Mouse (Mus musculus) mouse trophoblast stem cell (cell line): ENCODE measurements around the gene Mfsd4a.

Source experiments
- in situ Hi-C, 2 experiments: fragments of 300-500 bp; cut with MseI, MboI; formaldehyde crosslinking; loops; 2 replicates in 1 of 2; 3 replicates in 1 of 2; pipeline ENCODE4 v1.15.1; 2025

The Mfsd4a gene

GRCm38 (mm10) chr1:132067261-132068255, at the start of gene Mfsd4a:
TSS of gene Mfsd4a (minus strand) at chr1:132068062.
- in situ Hi-C loops = no loop called here

- in situ Hi-C loops = loop anchor here in 1 of 2 experiments (5.0 kb wide), 1 partner anchor 119 kb away; no protein-coding TSS in a partner anchor
Measured at GRCm38 (mm10) chr1:132116606-132117005, 48.7 kb upstream of the Mfsd4a start.

- in situ Hi-C loops = no loop called here
Measured at GRCm38 (mm10) chr1:132113098-132113497, 45.2 kb upstream of the Mfsd4a start.

DNA sequence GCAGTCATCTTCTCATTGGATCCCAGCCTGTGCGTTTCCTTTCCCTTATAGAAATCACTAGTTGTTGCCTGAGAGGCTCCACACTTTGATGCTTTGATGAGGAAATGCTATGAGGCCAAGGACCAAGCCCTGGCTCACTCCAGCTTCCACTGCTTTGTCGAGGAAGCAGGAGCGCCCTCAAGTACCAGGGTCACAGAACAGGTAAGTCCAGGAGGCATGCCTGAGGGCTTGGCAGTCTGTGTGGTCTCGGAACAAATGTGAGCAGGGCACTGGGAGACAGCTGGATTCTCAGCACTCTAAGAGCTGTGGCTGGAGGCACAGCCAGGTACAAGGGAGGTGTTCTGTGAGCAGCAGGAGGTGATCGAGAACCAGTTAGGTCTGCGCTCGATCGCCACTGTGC, 44.6 kb upstream of the Mfsd4a start:
- in situ Hi-C loops = no loop called here

GRCm38 (mm10) chr1:132111411-132111810, 43.5 kb upstream of the Mfsd4a start:
- in situ Hi-C loops = no loop called here

DNA sequence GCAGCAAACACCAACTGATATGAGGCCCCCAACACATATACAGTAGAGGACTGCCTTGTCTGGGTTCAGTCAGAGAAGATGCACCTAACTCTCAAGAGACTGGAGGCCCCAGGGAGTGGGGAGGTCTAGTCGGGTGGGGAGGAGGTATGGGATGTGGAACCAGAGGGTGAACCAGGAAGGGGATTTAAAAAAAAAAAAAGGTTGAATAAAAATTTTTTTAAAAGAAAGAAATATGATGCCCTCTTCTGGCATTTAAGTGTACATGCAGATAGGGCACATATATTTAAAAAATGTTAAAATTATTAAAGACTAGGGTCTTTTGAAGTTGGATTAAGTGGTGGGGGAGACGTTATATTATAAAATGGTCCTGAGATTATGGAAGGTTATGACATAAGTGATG, 41.5 kb upstream of the Mfsd4a start:
- in situ Hi-C loops = no loop called here

DNA sequence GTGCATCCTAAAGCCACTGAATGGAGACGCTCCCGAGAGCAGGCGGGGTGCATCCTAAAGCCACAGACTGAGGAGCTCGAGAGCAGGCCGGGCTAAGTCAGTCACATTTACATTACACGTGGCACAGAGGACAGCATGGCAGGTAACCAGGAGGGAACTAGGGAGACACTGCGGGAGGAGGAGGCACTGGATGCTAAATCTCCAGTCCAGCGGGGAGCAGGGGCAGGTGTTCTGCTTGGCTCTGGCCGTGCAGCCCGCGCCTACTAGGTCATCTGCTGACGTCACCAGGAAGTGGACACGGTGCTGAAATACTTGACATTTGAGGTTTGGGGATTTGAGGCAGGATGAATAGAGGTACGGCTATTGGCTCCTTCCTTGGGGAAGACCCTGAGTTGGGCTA, 36.5 kb upstream of the Mfsd4a start:
- in situ Hi-C loops = loop anchor here in 1 of 2 experiments (5.0 kb wide), 1 partner anchor 107 kb away; no protein-coding TSS in a partner anchor

- in situ Hi-C loops = loop anchor here in 1 of 2 experiments (5.0 kb wide), 1 partner anchor 105 kb away; no protein-coding TSS in a partner anchor
Measured at GRCm38 (mm10) chr1:132101953-132102697, 34.3 kb upstream of the Mfsd4a start.

DNA sequence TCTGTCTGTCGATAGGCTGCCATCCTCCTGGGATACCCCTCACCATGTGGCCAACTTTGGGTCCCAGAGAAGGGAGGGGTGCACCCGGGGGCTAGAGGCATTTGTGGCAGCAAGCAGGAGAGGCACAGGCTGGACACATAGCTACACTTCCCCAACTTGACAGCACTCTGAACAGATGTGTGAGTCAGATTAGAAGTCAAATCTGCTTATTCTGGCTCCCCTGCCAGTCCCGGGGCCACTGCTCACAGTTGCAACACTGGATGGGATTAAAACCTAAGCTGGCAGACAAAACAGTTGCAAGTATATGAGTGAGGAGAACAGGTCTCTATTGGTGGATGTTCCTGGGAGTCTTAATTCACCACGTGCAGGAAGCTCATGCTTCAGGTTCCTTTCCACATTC, 31.9 kb upstream of the Mfsd4a start:
- in situ Hi-C loops = loop anchor here in 1 of 2 experiments (5.0 kb wide), 1 partner anchor 102 kb away; no protein-coding TSS in a partner anchor

DNA sequence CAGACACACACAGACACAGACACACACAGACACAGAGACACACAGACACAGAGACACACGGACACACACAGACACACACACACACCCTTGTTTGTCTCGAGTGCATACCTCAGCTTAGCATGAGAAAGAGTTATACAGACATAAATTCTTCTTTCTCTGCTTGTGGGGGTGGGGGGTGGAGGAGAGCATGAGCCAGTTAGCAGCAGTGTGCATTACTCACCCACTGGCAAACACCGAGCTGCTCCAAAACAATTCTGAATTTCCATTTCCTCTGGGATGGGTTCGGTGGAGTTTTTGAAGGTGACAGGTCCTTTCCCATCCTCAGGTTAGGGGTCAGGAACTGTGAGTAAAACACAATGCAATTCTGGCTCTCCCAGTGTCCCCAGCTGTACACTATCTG, 31.2 kb upstream of the Mfsd4a start:
- in situ Hi-C loops = no loop called here

DNA sequence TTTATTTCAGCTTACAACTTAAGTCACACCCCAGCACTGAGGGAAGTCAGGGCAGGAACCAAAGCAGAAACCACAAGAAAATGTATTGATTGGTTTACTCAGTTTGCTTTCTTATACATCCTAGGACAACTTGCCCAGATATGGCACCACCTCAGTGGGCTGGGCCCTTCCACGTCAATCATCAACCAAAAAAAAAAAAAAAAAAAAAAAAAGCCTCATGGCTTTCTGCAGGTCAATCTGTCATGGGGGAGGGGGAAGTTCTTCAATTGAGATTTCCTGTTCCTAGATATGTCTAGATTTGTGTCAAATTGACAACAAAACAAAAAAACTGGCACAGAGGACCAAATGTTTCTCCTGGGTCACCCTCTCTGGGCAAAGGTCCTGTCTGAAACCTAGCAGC, 30.2 kb upstream of the Mfsd4a start:
- in situ Hi-C loops = no loop called here

GRCm38 (mm10) chr1:132095356-132096004, 27.6 kb upstream of the Mfsd4a start:
- in situ Hi-C loops = no loop called here

- in situ Hi-C loops = no loop called here
Measured at GRCm38 (mm10) chr1:132093269-132093668, 25.4 kb upstream of the Mfsd4a start.

DNA sequence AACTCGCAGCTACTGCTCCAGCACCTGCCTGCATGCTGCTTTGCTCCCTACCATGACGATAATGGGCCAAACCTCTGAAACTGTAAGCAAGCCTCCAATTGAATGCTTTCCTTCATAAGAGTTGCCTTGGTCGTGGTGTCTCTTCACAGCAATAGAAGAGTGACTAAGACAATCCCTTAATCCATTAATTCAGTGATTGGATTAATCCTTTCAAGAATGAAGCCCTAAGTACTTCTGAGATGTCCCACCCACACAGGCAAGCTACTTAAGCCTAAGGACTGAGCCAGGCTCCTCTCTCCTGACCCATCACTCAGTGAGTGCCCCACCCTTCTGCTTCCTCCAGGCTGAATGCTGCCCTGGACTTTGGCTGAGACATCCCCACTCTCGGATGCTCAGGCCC, 22.4 kb upstream of the Mfsd4a start:
- in situ Hi-C loops = no loop called here

GRCm38 (mm10) chr1:132089767-132090166, 21.9 kb upstream of the Mfsd4a start:
- in situ Hi-C loops = no loop called here

DNA sequence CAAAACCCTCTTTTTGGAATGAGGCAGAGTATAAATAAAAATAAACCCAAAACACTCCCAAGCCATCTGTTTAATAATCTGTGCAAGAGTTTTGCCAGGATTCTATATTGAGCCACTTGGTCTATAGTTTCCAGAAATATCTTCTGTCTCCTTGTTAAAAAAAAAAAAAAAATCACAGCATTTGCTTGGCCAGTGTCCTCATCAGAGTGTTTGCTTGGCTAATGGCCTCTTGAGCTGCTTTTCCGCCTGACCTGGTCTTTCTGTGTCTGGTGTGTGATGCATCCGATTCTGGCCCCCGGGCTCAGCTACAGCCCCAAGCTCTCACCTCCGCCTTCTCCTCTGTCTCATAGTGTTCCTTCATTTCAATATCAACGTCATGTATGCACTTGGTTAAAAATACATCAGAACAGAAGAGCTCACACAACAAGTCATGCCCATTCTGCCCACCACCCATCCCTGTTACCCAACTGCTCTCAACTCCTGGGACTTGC, 20.4 kb upstream of the Mfsd4a start:
- in situ Hi-C loops = no loop called here

GRCm38 (mm10) chr1:132085181-132086049, 17.6 kb upstream of the Mfsd4a start:
- in situ Hi-C loops = no loop called here

DNA sequence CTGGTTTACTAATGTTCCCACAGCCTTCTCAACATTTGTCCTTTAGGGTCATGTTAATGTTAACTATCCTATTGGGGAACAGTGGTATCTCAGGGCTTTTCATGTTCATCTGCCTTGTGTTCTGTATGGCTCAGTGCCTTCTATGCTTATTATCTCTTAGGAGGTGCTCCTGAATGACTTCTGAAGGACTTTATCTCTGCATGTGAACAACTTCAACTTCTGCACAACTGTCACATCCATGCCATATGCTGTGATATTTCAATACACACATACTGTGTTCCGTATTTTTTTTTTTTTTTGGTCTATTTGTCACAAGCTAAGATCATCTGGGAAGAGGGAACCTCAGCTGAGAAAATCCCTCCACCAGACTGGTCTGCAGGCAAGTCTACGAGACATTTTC, 10.6 kb upstream of the Mfsd4a start:
- in situ Hi-C loops = no loop called here

GRCm38 (mm10) chr1:132075576-132075975, 7.7 kb upstream of the Mfsd4a start:
- in situ Hi-C loops = no loop called here

DNA sequence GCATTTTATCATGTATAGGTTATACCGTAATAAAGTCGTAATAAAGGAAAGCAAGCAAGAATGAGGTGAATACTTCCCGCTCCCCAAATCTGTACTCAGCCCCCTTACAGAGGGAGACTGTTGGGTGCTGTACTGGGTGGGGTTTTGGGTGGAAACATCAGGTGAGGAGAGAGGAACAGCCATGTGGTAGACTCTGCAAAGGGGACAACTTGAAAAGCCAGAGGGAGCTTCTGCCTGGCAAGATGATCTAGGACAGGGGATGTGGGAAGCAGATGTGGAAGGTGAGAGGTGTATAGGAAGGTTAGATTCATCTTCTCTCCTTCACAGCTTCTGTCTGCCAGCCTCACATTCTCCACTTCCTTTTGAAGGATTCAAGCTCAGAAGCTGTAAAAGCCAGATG, 2.8 kb upstream of the Mfsd4a start:
- in situ Hi-C loops = no loop called here

DNA sequence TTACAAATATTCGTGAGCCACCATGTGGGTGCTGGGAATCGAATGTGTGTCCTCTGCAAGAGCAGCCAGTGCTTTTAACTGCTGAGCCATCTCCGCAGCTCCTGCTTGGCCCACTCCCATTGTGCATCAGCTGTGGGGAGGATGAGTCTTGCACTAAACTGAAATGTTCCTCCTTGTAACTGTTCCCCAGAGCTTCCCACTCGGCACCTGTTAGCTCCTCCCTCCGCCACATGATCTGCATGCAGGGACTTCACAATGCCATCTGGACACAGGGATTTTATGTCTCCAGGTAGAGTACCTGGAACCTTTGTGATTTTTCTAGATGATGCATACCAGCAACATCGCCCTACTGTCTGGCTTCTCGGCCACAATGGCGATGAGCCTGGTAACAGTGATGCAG, 1.6 kb upstream of the Mfsd4a start:
- in situ Hi-C loops = no loop called here
